Mouse (Mus musculus): Measurements from ENCODE around the gene Crybb3. TPM values are rescaled to one million over a fixed set of nuclear protein-coding genes. Genes with fewer than 3 reads are reported as not detected.

Crybb3 gene
- polyA plus RNA-seq, 1 experiment from 2014 or later: 0.77 TPM

GRCm38 (mm10) chr5:113099546-113099945 lies 18.2 kb upstream of the Crybb3 start:
- peaks cover 12% of the 10 kb centered on the region for H3K4me1 ChIP-seq (ENCODE audit: control insufficient read depth, insufficient read depth, low read length)
- peaks cover 2% of the 10 kb centered on the region; the same call in 1 of the 2 replicates for H3K36me3 ChIP-seq (ENCODE audit: control insufficient read depth, insufficient read depth, low read length)
- H3K9me3 ChIP-seq (replicated peaks; ENCODE audit: control insufficient read depth, low read length): no peaks in the 10 kb centered on the region
- no peaks in the 10 kb centered on the region for H3K27me3 ChIP-seq (ENCODE audit: control insufficient read depth, insufficient read depth, low read length)
- no peak for ATAC-seq (replicated peaks; ENCODE audit: insufficient number of reproducible peaks, low FRiP score, low TSS enrichment)
- H3K4me3 ChIP-seq (ENCODE audit: low read depth, low read length): no peak overlapping the region
- no peak overlapping the region for H3K4me2 ChIP-seq
- 11% methylated on average over 1 of the region's 1 CpGs for WGBS (ENCODE audit: insufficient replicate concordance)
- H3K27ac ChIP-seq (ENCODE audit: low read depth, low read length): no peak overlapping the region
- H3K9ac ChIP-seq (ENCODE audit: low read depth, low read length): no peak overlapping the region

GRCm38 (mm10) chr5:113097551-113097950 lies 16.2 kb upstream of the Crybb3 start:
- Histone ChIP-seq H3K9ac (ENCODE audit: low read depth, low read length) (no peak overlapping the region), H3K4me2 (no peak overlapping the region), H3K4me1 (ENCODE audit: control insufficient read depth, insufficient read depth, low read length) (peaks cover 6% of the 10 kb centered on the region; the same call in 1 of the 2 replicates), H3K27me3 (ENCODE audit: control insufficient read depth, insufficient read depth, low read length) (no peaks in the 10 kb centered on the region), H3K9me3 (replicated peaks; ENCODE audit: control insufficient read depth, low read length) (no peaks in the 10 kb centered on the region), H3K27ac (ENCODE audit: low read depth, low read length) (no peak overlapping the region), H3K4me3 (ENCODE audit: low read depth, low read length) (no peak overlapping the region), H3K36me3 (ENCODE audit: control insufficient read depth, insufficient read depth, low read length) (peaks cover 9% of the 10 kb centered on the region)
- 90% methylated on average over 17 of the region's 17 CpGs for WGBS (ENCODE audit: insufficient replicate concordance)
- no peak for ATAC-seq (replicated peaks; ENCODE audit: insufficient number of reproducible peaks, low FRiP score, low TSS enrichment)

DNA sequence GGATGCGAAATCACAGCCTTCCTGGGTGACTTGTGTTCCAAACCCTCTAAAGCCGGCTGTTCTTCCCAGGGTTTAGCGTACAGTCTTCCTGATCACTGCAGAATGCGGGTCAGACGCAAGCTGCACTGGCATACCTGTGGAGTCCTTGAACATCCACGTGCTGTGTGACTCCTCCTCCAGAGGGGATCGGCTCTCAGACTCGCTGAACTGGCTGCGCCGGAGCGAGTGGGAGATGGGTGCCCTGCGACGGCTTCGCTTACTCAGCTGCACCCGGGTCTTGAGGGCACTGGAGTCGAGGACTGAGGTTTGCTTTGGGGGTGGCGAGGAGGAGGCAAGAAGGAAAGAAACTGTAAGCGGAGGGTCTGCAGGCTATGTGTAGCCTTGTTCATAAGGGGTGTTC lies 14.1 kb upstream of the Crybb3 start:
- ATAC-seq (replicated peaks; ENCODE audit: insufficient number of reproducible peaks, low FRiP score, low TSS enrichment): no peak
- H3K36me3 ChIP-seq (ENCODE audit: control insufficient read depth, insufficient read depth, low read length): peaks cover 21% of the 10 kb centered on the region
- whole genome bisulfite sequencing (ENCODE audit: insufficient replicate concordance): 88% methylated on average over 18 of the region's 18 CpGs

DNA sequence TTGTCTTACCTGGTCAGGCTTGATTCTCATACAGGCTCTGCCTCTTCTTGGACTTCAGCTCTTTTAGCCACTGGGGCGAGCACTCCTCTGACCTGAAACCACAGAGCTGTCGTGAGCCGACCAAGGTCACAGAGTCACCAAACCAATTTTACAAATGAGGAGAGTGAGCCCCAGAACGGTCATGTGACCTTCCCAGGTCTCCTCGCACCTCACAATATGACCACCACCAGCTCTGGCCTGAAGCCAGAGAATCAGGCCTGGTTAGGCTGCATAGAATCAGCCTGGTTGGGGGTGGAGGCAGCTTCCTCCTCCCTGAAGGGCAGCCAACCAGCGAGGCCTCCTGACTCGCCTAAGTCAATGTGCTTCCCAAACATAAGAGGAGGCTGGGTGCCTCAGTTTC lies 11.0 kb upstream of the Crybb3 start:
- no peak overlapping the region for H3K27ac ChIP-seq (ENCODE audit: low read depth, low read length)
- H3K4me1 ChIP-seq (ENCODE audit: control insufficient read depth, insufficient read depth, low read length): no peaks in the 10 kb centered on the region
- no peak overlapping the region for H3K4me3 ChIP-seq (ENCODE audit: low read depth, low read length)
- no peaks in the 10 kb centered on the region for H3K27me3 ChIP-seq (ENCODE audit: control insufficient read depth, insufficient read depth, low read length)
- no peak for ATAC-seq (replicated peaks; ENCODE audit: insufficient number of reproducible peaks, low FRiP score, low TSS enrichment)
- H3K9ac ChIP-seq (ENCODE audit: low read depth, low read length): no peak overlapping the region
- H3K4me2 ChIP-seq: no peak overlapping the region
- H3K9me3 ChIP-seq (replicated peaks; ENCODE audit: control insufficient read depth, low read length): no peaks in the 10 kb centered on the region
- WGBS (ENCODE audit: insufficient replicate concordance): 69% methylated on average over 7 of the region's 7 CpGs
- peaks cover 23% of the 10 kb centered on the region for H3K36me3 ChIP-seq (ENCODE audit: control insufficient read depth, insufficient read depth, low read length)

More for the DNA sequence above, 14.1 kb upstream of the Crybb3 start:
- Histone ChIP-seq H3K9ac (ENCODE audit: low read depth, low read length) (no peak overlapping the region), H3K4me3 (ENCODE audit: low read depth, low read length) (no peak overlapping the region), H3K4me1 (ENCODE audit: control insufficient read depth, insufficient read depth, low read length) (no peaks in the 10 kb centered on the region), H3K9me3 (replicated peaks; ENCODE audit: control insufficient read depth, low read length) (no peaks in the 10 kb centered on the region), H3K27me3 (ENCODE audit: control insufficient read depth, insufficient read depth, low read length) (no peaks in the 10 kb centered on the region), H3K4me2 (no peak overlapping the region), H3K27ac (ENCODE audit: low read depth, low read length) (no peak overlapping the region)

- ATAC-seq (replicated peaks; ENCODE audit: insufficient number of reproducible peaks, low FRiP score, low TSS enrichment): no peak
These were observed 9.8 kb upstream of the Crybb3 start for GRCm38 (mm10) chr5:113091162-113091561.

GRCm38 (mm10) chr5:113090750-113091149 lies 9.4 kb upstream of the Crybb3 start:
- Histone ChIP-seq H3K4me2 (no peak overlapping the region), H3K4me1 (ENCODE audit: control insufficient read depth, insufficient read depth, low read length) (no peaks in the 10 kb centered on the region), H3K27me3 (ENCODE audit: control insufficient read depth, insufficient read depth, low read length) (no peaks in the 10 kb centered on the region), H3K4me3 (ENCODE audit: low read depth, low read length) (no peak overlapping the region), H3K9me3 (replicated peaks; ENCODE audit: control insufficient read depth, low read length) (no peaks in the 10 kb centered on the region), H3K27ac (ENCODE audit: low read depth, low read length) (no peak overlapping the region), H3K9ac (ENCODE audit: low read depth, low read length) (no peak overlapping the region), H3K36me3 (ENCODE audit: control insufficient read depth, insufficient read depth, low read length) (peaks cover 21% of the 10 kb centered on the region)
- no peak for ATAC-seq (replicated peaks; ENCODE audit: insufficient number of reproducible peaks, low FRiP score, low TSS enrichment)
- WGBS (ENCODE audit: insufficient replicate concordance): 86% methylated on average over 11 of the region's 11 CpGs

More at GRCm38 (mm10) chr5:113091162-113091561, 9.8 kb upstream of the Crybb3 start:
- H3K9me3 ChIP-seq (replicated peaks; ENCODE audit: control insufficient read depth, low read length): no peaks in the 10 kb centered on the region
- H3K27me3 ChIP-seq (ENCODE audit: control insufficient read depth, insufficient read depth, low read length): no peaks in the 10 kb centered on the region
- no peak overlapping the region for H3K4me2 ChIP-seq
- H3K4me3 ChIP-seq (ENCODE audit: low read depth, low read length): no peak overlapping the region
- no peak overlapping the region for H3K9ac ChIP-seq (ENCODE audit: low read depth, low read length)
- 61% methylated on average over 5 of the region's 5 CpGs for WGBS (ENCODE audit: insufficient replicate concordance)
- H3K4me1 ChIP-seq (ENCODE audit: control insufficient read depth, insufficient read depth, low read length): no peaks in the 10 kb centered on the region
- H3K27ac ChIP-seq (ENCODE audit: low read depth, low read length): no peak overlapping the region
- H3K36me3 ChIP-seq (ENCODE audit: control insufficient read depth, insufficient read depth, low read length): peaks cover 22% of the 10 kb centered on the region

DNA sequence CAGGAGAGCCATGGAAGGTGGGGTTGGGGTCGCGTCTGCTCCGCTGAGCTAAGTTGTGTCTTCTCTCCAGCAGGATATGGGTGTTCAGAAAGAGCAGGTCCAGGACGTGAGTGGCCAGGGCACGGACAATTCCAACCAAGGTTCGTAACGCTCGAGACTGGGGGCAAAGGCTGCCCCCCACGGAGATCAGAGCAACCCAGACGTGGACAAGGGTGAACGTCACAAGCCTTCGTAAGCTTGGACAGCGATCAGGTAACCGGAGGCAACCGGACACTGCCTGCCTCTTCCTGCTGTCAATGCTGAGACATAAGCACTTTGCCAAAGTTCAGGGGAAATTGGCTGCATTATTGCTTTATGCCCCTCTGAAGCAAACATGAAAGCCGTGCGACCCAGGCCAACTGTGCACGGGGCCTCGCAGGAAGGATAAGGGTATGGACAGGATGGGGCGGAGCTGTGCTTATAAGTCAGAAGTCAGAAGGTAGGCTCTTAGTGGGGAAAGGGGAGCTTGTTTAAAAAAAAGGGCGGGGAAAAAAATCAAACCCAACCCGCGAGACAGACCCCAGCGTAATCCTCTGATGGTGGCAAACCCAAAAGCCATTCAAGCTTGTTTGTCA lies 8.8 kb upstream of the Crybb3 start:
- Histone ChIP-seq H3K27me3 (ENCODE audit: control insufficient read depth, insufficient read depth, low read length) (no peaks in the 10 kb centered on the region), H3K4me3 (ENCODE audit: low read depth, low read length) (no peak overlapping the region), H3K36me3 (ENCODE audit: control insufficient read depth, insufficient read depth, low read length) (peaks cover 21% of the 10 kb centered on the region), H3K4me1 (ENCODE audit: control insufficient read depth, insufficient read depth, low read length) (no peaks in the 10 kb centered on the region), H3K4me2 (no peak overlapping the region), H3K9ac (ENCODE audit: low read depth, low read length) (no peak overlapping the region), H3K9me3 (replicated peaks; ENCODE audit: control insufficient read depth, low read length) (no peaks in the 10 kb centered on the region), H3K27ac (ENCODE audit: low read depth, low read length) (no peak overlapping the region)
- 85% methylated on average over 24 of the region's 24 CpGs for WGBS (ENCODE audit: insufficient replicate concordance)
- ATAC-seq (replicated peaks; ENCODE audit: insufficient number of reproducible peaks, low FRiP score, low TSS enrichment): no peak

GRCm38 (mm10) chr5:113087465-113087864 lies 6.1 kb upstream of the Crybb3 start:
- H3K4me3 ChIP-seq (ENCODE audit: low read depth, low read length): no peak overlapping the region
- H3K27me3 ChIP-seq (ENCODE audit: control insufficient read depth, insufficient read depth, low read length): no peaks in the 10 kb centered on the region
- H3K4me1 ChIP-seq (ENCODE audit: control insufficient read depth, insufficient read depth, low read length): peaks cover 4% of the 10 kb centered on the region; the same call in 1 of the 2 replicates
- H3K9me3 ChIP-seq (replicated peaks; ENCODE audit: control insufficient read depth, low read length): no peaks in the 10 kb centered on the region
- ATAC-seq (replicated peaks; ENCODE audit: insufficient number of reproducible peaks, low FRiP score, low TSS enrichment): no peak
- H3K27ac ChIP-seq (ENCODE audit: low read depth, low read length): no peak overlapping the region
- H3K4me2 ChIP-seq: no peak overlapping the region
- 66% methylated on average over 2 of the region's 2 CpGs for WGBS (ENCODE audit: insufficient replicate concordance)
- peaks cover 14% of the 10 kb centered on the region for H3K36me3 ChIP-seq (ENCODE audit: control insufficient read depth, insufficient read depth, low read length)
- H3K9ac ChIP-seq (ENCODE audit: low read depth, low read length): no peak overlapping the region

DNA sequence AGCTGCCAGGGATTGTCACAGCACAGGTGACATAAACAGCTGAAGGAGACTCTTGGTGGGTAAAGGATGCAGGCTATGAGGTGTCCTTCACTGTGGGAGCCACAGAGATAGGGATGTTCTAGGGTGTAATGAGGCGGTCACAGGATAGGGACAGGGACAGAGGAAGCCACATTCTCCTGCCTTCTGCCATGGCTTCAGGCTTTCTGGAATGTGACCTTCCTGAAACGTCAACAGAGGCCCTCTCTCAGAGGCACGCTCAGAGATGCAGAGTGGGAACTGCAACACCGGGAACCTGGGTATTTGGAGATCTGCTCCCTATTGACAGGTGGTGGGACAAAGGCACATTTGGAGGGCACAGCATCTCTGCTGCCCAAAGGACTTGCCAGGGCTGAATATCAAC lies 5.6 kb upstream of the Crybb3 start:
- H3K4me2 ChIP-seq: no peak overlapping the region
- H3K27me3 ChIP-seq (ENCODE audit: control insufficient read depth, insufficient read depth, low read length): no peaks in the 10 kb centered on the region
- no peak overlapping the region for H3K27ac ChIP-seq (ENCODE audit: low read depth, low read length)
- WGBS (ENCODE audit: insufficient replicate concordance): 38% methylated on average over 4 of the region's 4 CpGs
- no peaks in the 10 kb centered on the region for H3K9me3 ChIP-seq (replicated peaks; ENCODE audit: control insufficient read depth, low read length)
- peaks cover 4% of the 10 kb centered on the region; the same call in 1 of the 2 replicates for H3K4me1 ChIP-seq (ENCODE audit: control insufficient read depth, insufficient read depth, low read length)
- H3K9ac ChIP-seq (ENCODE audit: low read depth, low read length): no peak overlapping the region
- H3K36me3 ChIP-seq (ENCODE audit: control insufficient read depth, insufficient read depth, low read length): peaks cover 14% of the 10 kb centered on the region
- no peak for ATAC-seq (replicated peaks; ENCODE audit: insufficient number of reproducible peaks, low FRiP score, low TSS enrichment)
- H3K4me3 ChIP-seq (ENCODE audit: low read depth, low read length): no peak overlapping the region
